Mouse (Mus musculus) embryo, embryonic 9.5 days (tissue): ENCODE measurements around the gene Steap3.
"Not testable (repeated sequence)": the region's sequence is repeated elsewhere in the genome, so short reads cannot be mapped to it uniquely, and the experiment has no call there.

Experiments used
- DNase-seq: peaks from one replicate; pipeline ENCODE4 v3.0.0-alpha.2; 2017; ENCODE audit errors: extremely low spot score

The Steap3 gene

GRCm38 (mm10) chr1:120272605-120273004 lies at the start of gene Steap3:
Steap3 (minus strand) TSS chr1:120272705.
- DNase-seq = no peak

GRCm38 (mm10) chr1:120321270-120322021 lies 48.9 kb upstream of the Steap3 start:
- DNase-seq = no peak

GRCm38 (mm10) chr1:120305801-120306200 lies 33.3 kb upstream of the Steap3 start:
- DNase-seq = no peak

- DNase-seq = no peak
Observed at GRCm38 (mm10) chr1:120296936-120297335, 24.4 kb upstream of the Steap3 start.

- DNase-seq = no peak
Observed at GRCm38 (mm10) chr1:120293803-120294202, 21.3 kb upstream of the Steap3 start.

GRCm38 (mm10) chr1:120291709-120292108 lies 19.2 kb upstream of the Steap3 start:
- no peak for DNase-seq

GRCm38 (mm10) chr1:120289843-120290242 lies 17.3 kb upstream of the Steap3 start:
- DNase-seq = no peak

- no peak for DNase-seq
Observed at GRCm38 (mm10) chr1:120287679-120288078, 15.2 kb upstream of the Steap3 start.

GRCm38 (mm10) chr1:120276058-120276457 lies 3.6 kb upstream of the Steap3 start:
- DNase-seq = not testable (repeated sequence)

GRCm38 (mm10) chr1:120275224-120275623 lies 2.7 kb upstream of the Steap3 start:
- DNase-seq = no peak

GRCm38 (mm10) chr1:120270882-120271281 lies 1.6 kb downstream of the Steap3 start:
- DNase-seq = no peak

- no peak for DNase-seq
Observed at GRCm38 (mm10) chr1:120270115-120270514, 2.4 kb downstream of the Steap3 start.

- no peak for DNase-seq
Observed at GRCm38 (mm10) chr1:120267631-120268030, 4.9 kb downstream of the Steap3 start.

GRCm38 (mm10) chr1:120266460-120266859 lies 6.0 kb downstream of the Steap3 start:
- no peak for DNase-seq

GRCm38 (mm10) chr1:120264861-120265686 lies 7.4 kb downstream of the Steap3 start:
- peak; percentile 77 for DNase-seq

GRCm38 (mm10) chr1:120263226-120263625 lies 9.3 kb downstream of the Steap3 start:
- no peak for DNase-seq

GRCm38 (mm10) chr1:120261166-120261565 lies 11.3 kb downstream of the Steap3 start:
- no peak for DNase-seq

GRCm38 (mm10) chr1:120259249-120259648 lies 13.3 kb downstream of the Steap3 start:
- no peak for DNase-seq

- DNase-seq = no peak
Observed at GRCm38 (mm10) chr1:120258744-120259143, 13.8 kb downstream of the Steap3 start.

GRCm38 (mm10) chr1:120258245-120258644 lies 14.3 kb downstream of the Steap3 start:
- DNase-seq = no peak

GRCm38 (mm10) chr1:120253751-120254150 lies 18.8 kb downstream of the Steap3 start:
- no peak for DNase-seq

GRCm38 (mm10) chr1:120252519-120253160 lies 19.9 kb downstream of the Steap3 start:
- no peak for DNase-seq
